Mouse (Mus musculus): ENCODE measurements around the gene Elf1. TPM values are rescaled to one million over a fixed set of nuclear protein-coding genes. Genes with fewer than 3 reads are reported as not detected.
"Not testable (repeated sequence)": the region's sequence is repeated elsewhere in the genome, so short reads cannot be mapped to it uniquely, and the experiment has no call there.

Elf1 gene
- 14.7 and 18.1 TPM in 2 replicates for polyA plus RNA-seq (2015; fragmentation: Nextera tagmentation; extraction: Ambion mirVana)

DNA sequence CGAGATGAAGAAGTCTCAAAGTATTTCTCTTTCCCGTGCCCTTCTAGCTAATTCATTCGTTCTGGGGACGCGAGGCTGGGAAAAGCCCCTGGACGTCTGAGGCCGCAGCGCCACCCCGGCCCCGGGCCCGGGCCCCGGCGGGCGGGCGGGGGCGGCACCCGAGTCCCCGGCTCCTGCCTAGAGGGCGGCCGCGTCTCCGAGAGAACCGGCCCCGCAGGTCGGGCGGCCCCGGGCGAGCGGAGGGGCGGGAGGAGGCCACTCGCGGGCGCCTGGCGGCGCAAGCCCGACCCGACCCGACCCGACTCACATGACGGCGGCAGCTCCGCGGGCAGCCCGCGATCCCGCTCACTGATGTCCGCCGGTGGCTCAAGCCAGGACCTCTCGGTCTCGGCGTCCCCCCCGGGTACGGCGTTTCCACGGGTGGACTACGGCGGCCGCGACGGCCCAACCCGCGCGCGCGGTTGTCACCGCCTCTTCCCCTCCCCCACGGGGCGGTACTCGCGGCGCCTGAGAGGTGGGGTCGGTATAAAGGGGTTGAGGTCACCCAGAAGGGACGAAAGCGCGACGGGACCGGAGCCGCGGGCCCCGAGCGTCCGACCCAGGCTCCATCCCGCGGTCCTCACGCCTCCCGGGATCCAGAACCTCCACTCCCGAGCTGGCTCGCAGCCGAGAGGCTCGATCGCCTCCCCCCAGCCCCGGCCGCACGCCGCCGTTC, at the start of gene Elf1:
TSS of gene Elf1 (plus strand) at position 571 of the 715 bp plus-strand sequence.
- Histone ChIP-seq H3K27me3 (no peaks in the 10 kb centered on the region), H3K4me2 (peak within 1 kb of the TSS; percentile 65), H3K9ac (peak within 1 kb of the TSS; percentile 94), H3K4me1 (peaks cover 27% of the 10 kb centered on the region), H3K27ac (peak within 1 kb of the TSS; percentile 100), H3K9me3 (no peaks in the 10 kb centered on the region), H3K4me3 (peak within 1 kb of the TSS; percentile 77), H3K36me3 (peaks cover 10% of the 10 kb centered on the region)
- under 1% methylated on average over 83 of the region's 96 CpGs for WGBS
- peak; percentile 86 for ATAC-seq (ENCODE audit: insufficient number of reproducible peaks, low FRiP score, low TSS enrichment, low read depth)

DNA sequence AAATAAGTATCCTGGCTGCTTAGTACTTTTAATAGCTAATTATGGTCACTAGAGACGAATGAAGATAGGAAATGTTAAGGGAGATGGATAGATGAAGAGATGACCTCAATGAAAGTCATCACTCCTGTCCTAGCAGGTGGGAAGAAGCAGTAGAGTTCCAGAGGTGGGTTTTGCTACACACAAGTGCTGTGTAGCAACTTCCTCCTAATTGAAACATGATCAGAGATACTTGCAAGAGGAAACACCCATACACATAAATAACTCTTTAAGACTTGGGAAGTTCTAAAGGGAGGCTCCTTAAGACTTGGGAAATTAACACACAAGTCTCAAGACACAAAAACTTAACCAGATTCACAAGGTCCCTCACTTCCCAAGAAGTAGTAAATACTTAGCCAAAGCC, 46.9 kb upstream of the Elf1 start:
- Histone ChIP-seq H3K27me3 (no peaks in the 10 kb centered on the region), H3K4me2 (no peak overlapping the region), H3K36me3 (0 out of 2 replicates have a peak, but pooled peaks cover 3% of the 10 kb centered on the region), H3K4me1 (no peaks in the 10 kb centered on the region), H3K9ac (no peak overlapping the region), H3K9me3 (no peaks in the 10 kb centered on the region), H3K27ac (no peak overlapping the region), H3K4me3 (no peak overlapping the region)
- no peak for ATAC-seq (ENCODE audit: insufficient number of reproducible peaks, low FRiP score, low TSS enrichment, low read depth)
- WGBS, result 69% methylated on average over 1 of the region's 1 CpGs

DNA sequence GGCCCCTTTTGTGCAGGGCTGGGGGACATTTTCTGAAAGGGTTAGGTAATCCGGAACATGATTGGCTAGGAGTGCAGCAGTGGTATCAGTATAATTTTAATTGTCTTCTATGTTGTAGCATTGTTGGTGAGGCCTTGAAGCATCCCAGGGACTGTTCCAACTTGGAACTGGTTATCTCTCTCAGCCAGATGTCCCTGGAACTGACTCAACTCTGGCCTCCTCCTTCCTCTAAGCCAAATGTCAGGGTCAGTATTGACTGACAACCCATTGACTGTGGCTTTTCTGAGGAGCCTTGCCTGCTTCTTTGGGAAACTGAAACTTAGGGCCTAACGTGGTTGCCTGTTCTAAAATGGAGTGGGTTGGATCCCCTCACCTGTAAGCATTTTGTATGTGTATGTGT, 40.3 kb upstream of the Elf1 start:
- WGBS, result 81% methylated on average over 2 of the region's 2 CpGs
- H3K9ac ChIP-seq, result no peak overlapping the region
- no peaks in the 10 kb centered on the region for H3K9me3 ChIP-seq
- H3K4me1 ChIP-seq, result no peaks in the 10 kb centered on the region
- no peak overlapping the region for H3K27ac ChIP-seq
- no peaks in the 10 kb centered on the region for H3K27me3 ChIP-seq
- no peak overlapping the region for H3K4me3 ChIP-seq
- H3K4me2 ChIP-seq, result no peak overlapping the region
- H3K36me3 ChIP-seq, result no peaks in the 10 kb centered on the region
- ATAC-seq (ENCODE audit: insufficient number of reproducible peaks, low FRiP score, low TSS enrichment, low read depth), result no peak

DNA sequence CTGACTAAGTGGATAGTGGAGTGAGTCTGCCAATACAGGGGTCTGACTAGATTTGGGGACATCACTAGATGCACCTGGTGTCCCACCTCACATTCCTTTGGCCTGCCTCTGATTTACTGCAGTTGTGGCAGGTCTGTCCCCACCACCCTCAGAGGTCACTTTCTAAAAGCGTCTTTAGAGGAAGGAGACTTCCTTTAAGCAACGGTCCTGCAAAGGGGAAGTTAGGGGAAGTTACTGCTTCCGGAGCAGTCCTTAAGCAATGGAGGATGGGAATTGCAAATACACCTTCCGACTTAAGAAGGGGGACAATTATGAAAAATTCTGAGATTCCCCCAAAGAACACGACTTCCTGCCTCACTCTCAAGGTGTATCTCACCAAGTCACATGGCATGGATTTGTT, 39.6 kb upstream of the Elf1 start:
- H3K4me2 ChIP-seq, result no peak overlapping the region
- no peak overlapping the region for H3K27ac ChIP-seq
- no peaks in the 10 kb centered on the region for H3K27me3 ChIP-seq
- H3K9ac ChIP-seq, result no peak overlapping the region
- no peaks in the 10 kb centered on the region for H3K36me3 ChIP-seq
- H3K9me3 ChIP-seq, result no peaks in the 10 kb centered on the region
- H3K4me3 ChIP-seq, result no peak overlapping the region
- WGBS, result 78% methylated on average over 5 of the region's 5 CpGs
- H3K4me1 ChIP-seq, result no peaks in the 10 kb centered on the region
- ATAC-seq (ENCODE audit: insufficient number of reproducible peaks, low FRiP score, low TSS enrichment, low read depth), result no peak

DNA sequence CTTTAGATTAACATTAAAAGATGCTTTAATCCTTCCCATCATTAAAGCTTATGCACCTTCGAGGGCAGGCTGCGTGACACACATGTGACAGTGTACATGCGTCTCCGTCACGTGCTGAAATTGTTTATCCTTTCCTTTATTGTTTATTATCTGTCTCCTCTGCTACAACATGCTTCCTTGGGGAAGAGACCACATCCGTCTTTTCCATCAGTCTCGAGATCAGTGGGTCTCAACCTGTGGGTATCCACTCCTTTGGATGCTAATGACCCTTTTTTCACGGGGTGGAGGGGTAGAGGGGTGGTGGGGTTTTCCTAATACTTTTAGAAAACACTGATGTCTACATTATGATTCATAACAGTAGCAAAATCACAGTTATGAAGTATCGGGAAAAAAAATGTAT, 36.4 kb upstream of the Elf1 start:
- WGBS, result 89% methylated on average over 9 of the region's 9 CpGs
- Histone ChIP-seq H3K9me3 (no peaks in the 10 kb centered on the region), H3K27ac (no peak overlapping the region), H3K9ac (no peak overlapping the region), H3K4me3 (no peak overlapping the region), H3K4me2 (no peak overlapping the region), H3K27me3 (no peaks in the 10 kb centered on the region), H3K4me1 (no peaks in the 10 kb centered on the region), H3K36me3 (no peaks in the 10 kb centered on the region)
- no peak for ATAC-seq (ENCODE audit: insufficient number of reproducible peaks, low FRiP score, low TSS enrichment, low read depth)

DNA sequence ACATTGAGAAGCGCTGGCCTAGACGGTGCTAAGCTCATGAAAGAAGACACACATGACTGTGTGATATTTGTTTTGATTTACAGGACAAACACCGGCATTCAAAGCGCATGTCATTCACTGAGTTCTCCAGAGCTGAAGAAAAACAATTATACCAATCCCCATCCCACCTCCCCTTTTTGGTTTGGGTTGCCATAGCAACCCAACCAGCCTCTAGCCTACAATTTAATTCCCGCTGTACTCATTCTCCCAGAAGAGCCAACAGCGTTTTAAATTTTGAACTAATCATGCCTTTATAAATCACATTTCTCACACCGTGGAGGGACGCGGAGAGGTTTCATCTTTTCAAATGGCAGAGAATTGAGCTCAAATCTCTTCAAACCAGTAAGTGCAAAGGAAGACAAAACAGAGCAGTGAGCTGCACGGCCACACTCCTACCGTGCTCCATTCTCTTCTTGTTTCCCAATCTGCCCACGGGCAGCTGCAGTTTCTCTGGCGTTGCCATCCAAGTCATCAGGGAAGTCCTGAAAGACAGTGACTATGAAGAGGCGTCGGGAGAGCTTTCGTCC, 35.9 kb upstream of the Elf1 start:
- H3K4me3 ChIP-seq, result no peak overlapping the region
- H3K9me3 ChIP-seq, result no peaks in the 10 kb centered on the region
- WGBS, result 75% methylated on average over 16 of the region's 16 CpGs
- H3K9ac ChIP-seq, result no peak overlapping the region
- ATAC-seq (ENCODE audit: insufficient number of reproducible peaks, low FRiP score, low TSS enrichment, low read depth), result no peak
- H3K36me3 ChIP-seq, result no peaks in the 10 kb centered on the region
- no peaks in the 10 kb centered on the region for H3K4me1 ChIP-seq
- no peak overlapping the region for H3K4me2 ChIP-seq
- H3K27me3 ChIP-seq, result no peaks in the 10 kb centered on the region
- no peak overlapping the region for H3K27ac ChIP-seq

DNA sequence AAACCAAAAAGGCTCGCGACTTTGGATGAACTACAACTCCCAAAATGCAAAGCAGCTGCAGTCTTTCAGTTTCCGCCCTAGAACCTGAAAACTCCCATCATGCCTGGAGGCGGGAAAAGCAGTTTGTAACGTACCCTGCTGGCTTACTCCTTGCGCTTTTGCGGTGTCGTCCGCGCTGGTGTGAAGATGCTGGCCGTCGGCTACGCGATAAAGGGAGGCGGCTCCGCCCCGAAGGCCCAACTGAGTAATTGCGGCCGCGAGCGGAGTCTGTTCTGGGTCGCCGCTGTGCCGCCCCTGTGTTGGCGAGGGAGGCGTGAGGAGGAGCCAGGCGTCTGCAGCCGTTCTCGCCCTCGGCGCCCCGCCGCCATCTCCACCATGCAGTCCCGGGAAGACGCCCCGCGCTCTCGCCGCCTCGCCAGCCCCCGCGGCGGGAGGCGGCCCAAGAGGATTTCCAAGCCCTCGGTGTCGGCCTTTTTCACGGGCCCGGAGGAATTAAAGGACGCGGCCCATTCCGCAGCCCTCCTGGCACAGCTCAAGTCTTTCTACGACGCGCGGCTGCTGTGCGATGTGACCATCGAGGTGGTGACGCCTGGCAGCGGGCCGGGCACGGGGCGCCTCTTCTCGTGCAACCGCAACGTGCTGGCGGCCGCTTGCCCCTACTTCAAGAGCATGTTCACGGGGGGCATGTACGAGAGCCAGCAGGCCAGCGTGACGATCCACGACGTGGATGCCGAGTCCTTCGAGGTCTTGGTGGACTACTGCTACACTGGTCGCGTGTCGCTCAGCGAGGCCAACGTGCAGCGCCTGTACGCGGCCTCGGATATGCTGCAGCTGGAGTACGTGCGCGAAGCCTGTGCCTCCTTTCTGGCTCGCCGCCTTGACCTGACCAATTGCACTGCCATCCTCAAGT, 29.1 kb upstream of the Elf1 start, which contains the start of gene Kbtbd6:
TSS of gene Kbtbd6 (plus strand) at position 155 of the 910 bp plus-strand sequence.
- ATAC-seq (ENCODE audit: insufficient number of reproducible peaks, low FRiP score, low TSS enrichment, low read depth), result peak; percentile 86
- H3K4me1 ChIP-seq, H3K36me3 ChIP-seq, H3K9me3 ChIP-seq, H3K27me3 ChIP-seq: not testable (repeated sequence)
- Histone ChIP-seq H3K9ac (0 out of 2 replicates have a peak within 1 kb of the TSS, but pooled peaks have one; percentile 33), H3K4me3 (peak within 1 kb of the TSS; percentile 62), H3K27ac (peak within 1 kb of the TSS; percentile 67), H3K4me2 (peak within 1 kb of the TSS; percentile 85)
- WGBS, result 18% methylated on average over 39 of the region's 89 CpGs

DNA sequence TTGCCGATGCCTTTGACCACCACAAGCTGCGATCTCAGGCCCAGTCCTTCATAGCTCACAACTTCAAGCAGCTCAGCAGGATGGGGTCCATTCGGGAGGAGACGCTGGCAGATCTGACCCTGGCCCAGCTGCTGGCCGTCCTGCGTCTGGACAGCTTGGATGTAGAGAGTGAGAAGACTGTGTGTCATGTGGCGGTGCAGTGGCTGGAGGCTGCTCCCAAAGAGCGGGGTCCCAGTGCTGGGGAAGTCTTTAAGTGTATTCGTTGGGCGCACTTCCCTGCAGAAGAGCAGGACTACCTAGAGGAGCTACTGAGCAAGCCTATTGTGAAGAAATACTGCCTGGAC, 28.4 kb upstream of the Elf1 start:
- H3K4me1 ChIP-seq; H3K9me3 ChIP-seq; H3K27me3 ChIP-seq; H3K36me3 ChIP-seq; H3K4me3 ChIP-seq; ATAC-seq (ENCODE audit: insufficient number of reproducible peaks, low FRiP score, low TSS enrichment, low read depth); H3K27ac ChIP-seq; H3K4me2 ChIP-seq; H3K9ac ChIP-seq: not testable (repeated sequence)
- whole genome bisulfite sequencing, result 96% methylated on average over 7 of the region's 10 CpGs

DNA sequence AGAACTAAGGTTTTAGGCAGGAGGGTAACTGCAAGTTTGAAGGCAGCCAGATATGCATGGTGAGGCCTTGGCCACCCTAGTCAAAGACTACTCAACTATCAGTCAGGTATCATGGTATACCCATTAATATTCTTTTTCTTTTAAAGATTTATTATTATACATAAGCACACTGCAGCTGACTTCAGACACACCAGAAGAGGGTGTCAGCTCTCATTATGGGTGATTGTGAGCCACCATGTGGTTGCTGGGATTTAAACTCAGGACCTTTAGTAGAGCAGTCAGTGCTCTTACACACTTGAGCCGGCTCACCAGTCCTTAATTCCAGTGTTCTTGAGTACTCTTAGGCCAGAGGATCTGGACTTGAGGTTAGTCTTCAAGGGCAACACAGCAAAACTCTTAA, 20.6 kb upstream of the Elf1 start:
- H3K4me1 ChIP-seq, result no peaks in the 10 kb centered on the region
- 93% methylated on average over 1 of the region's 1 CpGs for WGBS
- H3K4me2 ChIP-seq, result no peak overlapping the region
- no peaks in the 10 kb centered on the region for H3K9me3 ChIP-seq
- H3K36me3 ChIP-seq, result peaks cover 34% of the 10 kb centered on the region
- H3K27me3 ChIP-seq, result no peaks in the 10 kb centered on the region
- no peak for ATAC-seq (ENCODE audit: insufficient number of reproducible peaks, low FRiP score, low TSS enrichment, low read depth)
- no peak overlapping the region for H3K4me3 ChIP-seq
- no peak overlapping the region for H3K27ac ChIP-seq
- H3K9ac ChIP-seq, result no peak overlapping the region

DNA sequence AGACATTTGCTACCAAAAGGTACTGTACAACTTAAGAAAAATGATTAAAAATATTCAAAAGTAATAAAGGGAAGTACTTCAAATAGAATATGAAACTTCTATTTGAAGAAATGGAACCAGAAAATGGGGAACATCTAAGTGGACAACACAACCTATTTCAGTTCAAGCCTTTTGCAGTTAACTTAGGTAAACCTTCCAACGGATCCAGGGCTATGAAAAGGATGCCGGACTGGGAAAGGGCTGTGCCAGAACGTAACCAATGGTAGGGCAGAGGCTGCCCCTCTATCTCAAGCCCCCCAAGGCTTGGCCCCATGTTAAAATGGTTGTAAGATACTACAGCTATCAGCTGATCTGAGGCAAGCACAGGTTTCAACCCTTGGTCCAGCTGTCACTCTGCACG, 20.0 kb upstream of the Elf1 start:
- H3K27ac ChIP-seq, result no peak overlapping the region
- no peaks in the 10 kb centered on the region for H3K9me3 ChIP-seq
- H3K36me3 ChIP-seq, result peaks cover 38% of the 10 kb centered on the region
- no peak overlapping the region for H3K4me3 ChIP-seq
- H3K27me3 ChIP-seq, result no peaks in the 10 kb centered on the region
- H3K4me2 ChIP-seq, result no peak overlapping the region
- no peak overlapping the region for H3K9ac ChIP-seq
- WGBS, result 97% methylated on average over 4 of the region's 4 CpGs
- no peak for ATAC-seq (ENCODE audit: insufficient number of reproducible peaks, low FRiP score, low TSS enrichment, low read depth)
- no peaks in the 10 kb centered on the region for H3K4me1 ChIP-seq

DNA sequence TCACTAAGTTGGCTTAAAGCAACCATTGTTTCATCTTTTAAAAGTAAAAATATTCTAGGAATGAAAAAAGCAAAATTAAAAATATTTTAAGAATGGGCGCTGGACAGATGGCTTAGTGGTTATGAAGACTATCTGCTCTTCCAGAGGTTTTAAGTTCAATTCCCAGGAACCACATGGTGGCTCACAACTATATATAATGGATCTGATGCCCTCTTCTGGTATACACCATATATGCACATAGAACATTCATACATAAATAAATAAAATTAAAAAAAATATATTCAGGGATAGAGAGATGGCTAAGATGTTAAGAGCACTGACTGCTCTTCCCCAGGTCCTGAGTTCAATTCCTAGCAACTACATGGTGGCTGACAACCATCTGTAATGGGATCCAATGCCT, 15.4 kb upstream of the Elf1 start:
- H3K4me3 ChIP-seq, result no peak overlapping the region
- no peak for ATAC-seq (ENCODE audit: insufficient number of reproducible peaks, low FRiP score, low TSS enrichment, low read depth)
- no peak overlapping the region for H3K4me2 ChIP-seq
- H3K27me3 ChIP-seq, result no peaks in the 10 kb centered on the region
- H3K36me3 ChIP-seq, result peaks cover 73% of the 10 kb centered on the region
- H3K4me1 ChIP-seq, result no peaks in the 10 kb centered on the region
- no peak overlapping the region for H3K27ac ChIP-seq
- WGBS, result 84% methylated on average over 1 of the region's 1 CpGs
- no peaks in the 10 kb centered on the region for H3K9me3 ChIP-seq
- H3K9ac ChIP-seq, result no peak overlapping the region

DNA sequence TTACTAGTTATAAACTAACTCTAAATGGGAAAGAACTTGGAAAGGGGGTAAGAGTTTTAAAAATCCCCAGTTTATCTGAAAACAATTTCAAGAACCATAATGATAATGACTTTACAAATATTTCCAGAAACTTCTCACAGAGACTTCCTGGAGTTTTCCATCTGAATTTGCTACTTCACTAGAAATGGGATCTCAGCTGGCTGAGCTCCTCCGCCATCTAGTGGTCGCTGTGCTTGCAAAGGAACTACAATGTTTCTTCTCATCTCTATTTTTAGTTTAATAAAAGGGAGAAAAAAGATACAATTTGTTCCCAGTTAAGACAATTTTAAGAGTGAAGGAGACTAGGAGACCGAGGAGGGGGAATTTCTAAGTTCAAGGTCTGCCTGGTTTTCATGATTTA, 13.4 kb upstream of the Elf1 start:
- Histone ChIP-seq H3K4me1 (no peaks in the 10 kb centered on the region), H3K36me3 (peaks cover 76% of the 10 kb centered on the region), H3K27me3 (no peaks in the 10 kb centered on the region), H3K9ac (no peak overlapping the region), H3K4me3 (no peak overlapping the region), H3K4me2 (no peak overlapping the region), H3K9me3 (no peaks in the 10 kb centered on the region), H3K27ac (no peak overlapping the region)
- ATAC-seq (ENCODE audit: insufficient number of reproducible peaks, low FRiP score, low TSS enrichment, low read depth), result no peak
- 29% methylated on average over 3 of the region's 3 CpGs for WGBS
